Mouse (Mus musculus): Measurements from ENCODE around the gene Klf15. TPM values are rescaled to one million over a fixed set of nuclear protein-coding genes. Genes with fewer than 3 reads are reported as not detected.

Gene Klf15
- total RNA-seq (2021): 10 to 100 TPM; 60.8 to 87.4 TPM

- peak; percentile 83 to 89 for DNase-seq
- intact Hi-C loops (cut with DNase I): no loop called here
These were observed at the start of gene Klf15 for GRCm38 (mm10) chr6:90462181-90462706. Gene Klf15 (plus strand): TSS chr6:90462576.

GRCm38 (mm10) chr6:90422565-90422964 lies 39.8 kb upstream of the Klf15 start:
- DNase-seq: peak; percentile 69 to 75
- intact Hi-C loops (cut with DNase I): loop anchor here (2.0 to 5.0 kb wide), 2 partner anchors 70 to 744 kb away; no protein-coding TSS in a partner anchor

GRCm38 (mm10) chr6:90425361-90425760 lies 37.0 kb upstream of the Klf15 start:
- no peak for DNase-seq
- intact Hi-C loops (cut with DNase I): no loop called here

GRCm38 (mm10) chr6:90426003-90426402 lies 36.4 kb upstream of the Klf15 start:
- intact Hi-C loops (cut with DNase I): no loop called here
- DNase-seq: no peak

GRCm38 (mm10) chr6:90428380-90428974 lies 33.9 kb upstream of the Klf15 start, which contains the start of gene Cfap100:
Gene Cfap100 (minus strand): TSS chr6:90428797.
- intact Hi-C loops (cut with DNase I): no loop called here
- peak; percentile 71 to 74 for DNase-seq

GRCm38 (mm10) chr6:90429911-90430310 lies 32.5 kb upstream of the Klf15 start:
- intact Hi-C loops (cut with DNase I): loop anchor here (5.0 kb wide), 2 partner anchors 107 to 147 kb away; no protein-coding TSS in a partner anchor
- DNase-seq: no peak

- peak in 1 of 2 experiments; percentile 18 for DNase-seq
- intact Hi-C loops (cut with DNase I): loop anchor here (5.0 kb wide), 2 partner anchors 106 to 146 kb away; no protein-coding TSS in a partner anchor
These were observed 30.9 kb upstream of the Klf15 start for GRCm38 (mm10) chr6:90431487-90431886.

GRCm38 (mm10) chr6:90434687-90435086 lies 27.7 kb upstream of the Klf15 start:
- no peak for DNase-seq
- intact Hi-C loops (cut with DNase I): loop anchor here (5.0 kb wide), 2 partner anchors 103 to 143 kb away; no protein-coding TSS in a partner anchor

GRCm38 (mm10) chr6:90435195-90435618 lies 27.2 kb upstream of the Klf15 start:
- intact Hi-C loops (cut with DNase I): no loop called here
- DNase-seq: peak; percentile 78 to 85

GRCm38 (mm10) chr6:90436192-90436907 lies 26.0 kb upstream of the Klf15 start:
- no peak for DNase-seq
- intact Hi-C loops (cut with DNase I): no loop called here

GRCm38 (mm10) chr6:90437041-90437440 lies 25.3 kb upstream of the Klf15 start:
- intact Hi-C loops (cut with DNase I): no loop called here
- DNase-seq: no peak

GRCm38 (mm10) chr6:90446883-90447282 lies 15.5 kb upstream of the Klf15 start:
- no peak for DNase-seq
- intact Hi-C loops (cut with DNase I): loop anchor here (5.0 kb wide), 1 partner anchor 130 kb away; no protein-coding TSS in a partner anchor

- DNase-seq: peak; percentile 90 to 94
- intact Hi-C loops (cut with DNase I): loop anchor here (1.0 kb wide), 2 partner anchors 65 to 88 kb away; no protein-coding TSS in a partner anchor
These were observed 12.2 kb upstream of the Klf15 start for GRCm38 (mm10) chr6:90450179-90450578.

GRCm38 (mm10) chr6:90450697-90451096 lies 11.7 kb upstream of the Klf15 start:
- intact Hi-C loops (cut with DNase I): loop anchor here (1.0 kb wide), 2 partner anchors 65 to 88 kb away; no protein-coding TSS in a partner anchor
- DNase-seq: peak; percentile 65 to 71

- no peak for DNase-seq
- intact Hi-C loops (cut with DNase I): no loop called here
These were observed 10.9 kb upstream of the Klf15 start for GRCm38 (mm10) chr6:90451512-90451911.

GRCm38 (mm10) chr6:90452603-90453002 lies 9.8 kb upstream of the Klf15 start:
- no peak for DNase-seq
- intact Hi-C loops (cut with DNase I): no loop called here

GRCm38 (mm10) chr6:90453751-90454150 lies 8.6 kb upstream of the Klf15 start:
- no peak for DNase-seq
- intact Hi-C loops (cut with DNase I): no loop called here

GRCm38 (mm10) chr6:90457421-90457820 lies 5.0 kb upstream of the Klf15 start:
- intact Hi-C loops (cut with DNase I): no loop called here
- DNase-seq: no peak

GRCm38 (mm10) chr6:90461181-90461580 lies 1.2 kb upstream of the Klf15 start:
- intact Hi-C loops (cut with DNase I): loop anchor here (2.0 kb wide), 1 partner anchor 54 kb away; no protein-coding TSS in a partner anchor
- DNase-seq: no peak

GRCm38 (mm10) chr6:90461771-90462170 lies 605 bp upstream of the Klf15 start:
- no peak for DNase-seq

GRCm38 (mm10) chr6:90462841-90463227 lies 458 bp downstream of the Klf15 start:
- intact Hi-C loops (cut with DNase I): loop anchor here (1.0 kb wide), 1 partner anchor 44 kb away; no protein-coding TSS in a partner anchor
- peak in 1 of 2 experiments; percentile 70 for DNase-seq

More at GRCm38 (mm10) chr6:90461771-90462170, 605 bp upstream of the Klf15 start:
- intact Hi-C loops (cut with DNase I): loop anchor here (2.0 kb wide), 1 partner anchor 53 kb away; no protein-coding TSS in a partner anchor
